Mouse (Mus musculus): Measurements from ENCODE around the gene Foxa3.

DNA sequence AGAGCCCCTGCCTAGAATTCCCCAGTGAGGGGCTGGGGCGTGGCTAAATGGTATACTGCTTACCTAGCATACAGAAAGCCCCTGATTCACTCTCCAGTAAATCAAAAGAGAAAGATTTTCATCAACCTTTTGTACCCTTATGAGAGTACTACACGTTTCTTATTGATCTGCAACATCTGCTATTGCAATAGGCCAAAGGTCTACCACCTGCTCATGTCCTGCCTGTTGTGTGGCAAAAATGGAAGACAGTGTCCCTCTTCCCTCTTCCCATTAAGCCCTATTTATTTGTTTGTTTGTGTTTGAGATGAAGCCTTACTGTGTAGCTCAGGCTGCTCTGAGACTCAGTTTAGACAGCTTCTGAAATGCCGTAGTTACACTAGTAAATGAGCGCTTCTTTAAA is 7.3 kb downstream of the Foxa3 start:
- TF ChIP-seq CTCF (IDR thresholded peaks at IDR 0.05; ENCODE audit: low read depth) (no peak), EP300 (IDR thresholded peaks at IDR 0.05; ENCODE audit: low read depth) (no peak)

Measured in heart, postnatal 0 days (tissue).